Mouse (Mus musculus): Measurements from ENCODE around the gene Dnmt3c.
A peak's percentile ranks its signal among the peaks of the same experiment; 100 is the strongest.
"Not testable (repeated sequence)": the region's sequence is repeated elsewhere in the genome, so short reads cannot be mapped to it uniquely, and the experiment has no call there.

Dnmt3c gene

GRCm38 (mm10) chr2:153696352-153696751 lies at the start of gene Dnmt3c:
Gene Dnmt3c (plus strand): TSS chr2:153696652.
- no peak for DNase-seq (ENCODE audit: low spot score)

GRCm38 (mm10) chr2:153648773-153649297 lies 47.6 kb upstream of the Dnmt3c start:
- DNase-seq (ENCODE audit: low spot score): no peak

GRCm38 (mm10) chr2:153649298-153650013 lies 47.0 kb upstream of the Dnmt3c start, which contains the start of gene Dnmt3b:
Gene Dnmt3b (plus strand): TSS chr2:153649450.
- peak; percentile 50 for DNase-seq (ENCODE audit: low spot score)

- DNase-seq (ENCODE audit: low spot score): no peak
These were observed 46.3 kb upstream of the Dnmt3c start for GRCm38 (mm10) chr2:153650014-153650687.

- DNase-seq (ENCODE audit: low spot score): no peak
These were observed 44.8 kb upstream of the Dnmt3c start for GRCm38 (mm10) chr2:153651681-153652080.

GRCm38 (mm10) chr2:153657659-153658058 lies 38.8 kb upstream of the Dnmt3c start:
- not testable (repeated sequence) for DNase-seq (ENCODE audit: low spot score)

- DNase-seq (ENCODE audit: low spot score): no peak
These were observed 35.8 kb upstream of the Dnmt3c start for GRCm38 (mm10) chr2:153660616-153661015.

GRCm38 (mm10) chr2:153665401-153665800 lies 31.1 kb upstream of the Dnmt3c start:
- no peak for DNase-seq (ENCODE audit: low spot score)

GRCm38 (mm10) chr2:153668754-153669376 lies 27.6 kb upstream of the Dnmt3c start:
- DNase-seq (ENCODE audit: low spot score): no peak

- DNase-seq (ENCODE audit: low spot score): no peak
These were observed 26.3 kb upstream of the Dnmt3c start for GRCm38 (mm10) chr2:153670111-153670510.

- no peak for DNase-seq (ENCODE audit: low spot score)
These were observed 23.8 kb upstream of the Dnmt3c start for GRCm38 (mm10) chr2:153672619-153673018.

GRCm38 (mm10) chr2:153675364-153675763 lies 21.1 kb upstream of the Dnmt3c start:
- DNase-seq (ENCODE audit: low spot score): not testable (repeated sequence)

- DNase-seq (ENCODE audit: low spot score): no peak
These were observed 19.5 kb upstream of the Dnmt3c start for GRCm38 (mm10) chr2:153676944-153677343.

- DNase-seq (ENCODE audit: low spot score): no peak
These were observed 18.9 kb upstream of the Dnmt3c start for GRCm38 (mm10) chr2:153677550-153677949.

GRCm38 (mm10) chr2:153679959-153680358 lies 16.5 kb upstream of the Dnmt3c start:
- no peak for DNase-seq (ENCODE audit: low spot score)

- DNase-seq (ENCODE audit: low spot score): not testable (repeated sequence)
These were observed 3.0 kb upstream of the Dnmt3c start for GRCm38 (mm10) chr2:153693413-153693812.

GRCm38 (mm10) chr2:153694462-153695085 lies 1.9 kb upstream of the Dnmt3c start:
- peak; percentile 13 for DNase-seq (ENCODE audit: low spot score)

- DNase-seq (ENCODE audit: low spot score): no peak
These were observed 6.9 kb downstream of the Dnmt3c start for GRCm38 (mm10) chr2:153703389-153703788.

- DNase-seq (ENCODE audit: low spot score): no peak
These were observed 14.4 kb downstream of the Dnmt3c start for GRCm38 (mm10) chr2:153710701-153711330.

- no peak for DNase-seq (ENCODE audit: low spot score)
These were observed 16.2 kb downstream of the Dnmt3c start for GRCm38 (mm10) chr2:153712646-153713091.

GRCm38 (mm10) chr2:153713227-153713626 lies 16.8 kb downstream of the Dnmt3c start:
- no peak for DNase-seq (ENCODE audit: low spot score)

GRCm38 (mm10) chr2:153717861-153718260 lies 21.4 kb downstream of the Dnmt3c start:
- not testable (repeated sequence) for DNase-seq (ENCODE audit: low spot score)

Data from ovary, postnatal 10 days (tissue).